Mouse (Mus musculus) frontal cortex, postnatal 36 days (tissue): ENCODE results near the gene Tmem245.

Experiments
- DNase-seq, 2 experiments: peaks; one replicate each; pipeline ENCODE4 v3.0.0; 2022; ENCODE audit warnings: low spot score in 2 of 2

Gene Tmem245

DNA sequence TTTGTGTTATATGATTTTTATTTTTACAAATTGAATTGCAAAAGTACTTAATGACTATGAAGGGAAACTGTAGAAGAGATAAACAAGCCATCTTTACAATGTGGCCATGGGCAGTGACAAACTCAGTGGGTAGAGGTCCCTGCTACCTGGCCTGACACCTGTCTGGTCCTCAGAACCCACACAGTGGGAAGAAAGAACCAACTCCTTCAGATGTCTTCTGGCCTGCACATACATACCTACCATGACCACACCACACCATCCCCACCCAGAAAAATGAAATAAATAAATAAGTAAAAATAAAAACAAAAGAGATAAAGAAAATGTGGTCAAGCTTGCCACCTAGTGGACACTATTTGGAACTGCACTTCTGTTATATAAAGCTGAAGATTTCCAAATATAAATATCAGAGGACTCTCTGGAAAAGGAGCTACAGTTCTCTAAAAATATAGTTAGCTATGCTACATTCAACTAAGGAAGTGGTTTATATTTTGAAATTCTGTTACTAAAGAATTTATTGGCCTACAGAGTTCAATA is 127.2 kb downstream of the Tmem245 start:
- peak in 1 of 2 experiments; percentile 33 for DNase-seq
